Mouse (Mus musculus) heart, embryonic 12.5 days (tissue): ENCODE results near the gene Chl1. TPM values are rescaled to one million over a fixed set of nuclear protein-coding genes. Genes with fewer than 3 reads are reported as not detected.

ENCODE experiments used
- ATAC-seq: fragments of 200-750 bp; cut with Nextera tagmentation; 2 replicates; pipeline ENCODE4 v1.8.0; 2017; ENCODE audit warnings: moderate TSS enrichment, moderate library complexity; ENCODE audit not compliant: insufficient number of reproducible peaks, low FRiP score
- H3K27ac ChIP-seq: fragments of 300-500 bp; sonication (generic); 2 replicates; pipeline ENCODE4 v1.5.1; 2016; ENCODE audit warnings: mild to moderate bottlenecking, moderate library complexity; ENCODE audit not compliant: poor library complexity, severe bottlenecking
- H3K27me3 ChIP-seq: fragments of 300-500 bp; sonication (generic); replicated peaks from 2 replicates; pipeline ENCODE4 v1.6.1; 2016; ENCODE audit warnings: mild to moderate bottlenecking, moderate library complexity
- H3K36me3 ChIP-seq: fragments of 300-500 bp; sonication (generic); 2 replicates; pipeline ENCODE4 v1.6.1; 2016; ENCODE audit warnings: mild to moderate bottlenecking, moderate library complexity
- H3K4me1 ChIP-seq: fragments of 300-500 bp; sonication (generic); replicated peaks from 2 replicates; pipeline ENCODE4 v1.6.1; 2016; ENCODE audit warnings: mild to moderate bottlenecking
- H3K4me2 ChIP-seq: fragments of 300-500 bp; sonication (generic); 2 replicates; pipeline ENCODE4 v1.6.1; 2016; ENCODE audit warnings: mild to moderate bottlenecking, moderate library complexity
- H3K4me3 ChIP-seq: fragments of 300-500 bp; sonication (generic); 2 replicates; pipeline ENCODE4 v1.5.1; 2016; ENCODE audit warnings: mild to moderate bottlenecking
- H3K9ac ChIP-seq: fragments of 300-500 bp; sonication (generic); 2 replicates; pipeline ENCODE4 v1.6.1; 2016; ENCODE audit warnings: mild to moderate bottlenecking, moderate library complexity
- H3K9me3 ChIP-seq: fragments of 300-500 bp; sonication (generic); replicated peaks from 2 replicates; pipeline ENCODE4 v1.6.1; 2016; ENCODE audit warnings: mild to moderate bottlenecking, moderate library complexity
- WGBS: fragments of 180-500 bp; shearing (Covaris S2); methylation state at CpG from one replicate; pipeline ENCODE4 v1.1.7; 2016; 5-methylcytosine and 5-hydroxymethylcytosine counted together
- polyA plus RNA-seq: library from polyadenylated mRNA; unstranded; fragments of >200 nt; fragmentation: Nextera tagmentation; extraction: Ambion mirVana; gene quantifications from 2 replicates; pipeline ENCODE4 v1.2.1, GENCODE M21; 2016

The Chl1 gene
- polyA plus RNA-seq, 1 experiment from 2014 or later, result not detected

- 77% methylated on average over 3 of the region's 3 CpGs for WGBS
- no peak overlapping the region for H3K27ac ChIP-seq
These were observed 196.0 kb downstream of the Chl1 start for GRCm38 (mm10) chr6:103706366-103706765.

GRCm38 (mm10) chr6:103739291-103739690 is 228.9 kb downstream of the Chl1 start:
- Histone ChIP-seq H3K4me3 (no peak overlapping the region), H3K9ac (no peak overlapping the region), H3K4me2 (no peak overlapping the region), H3K27ac (no peak overlapping the region), H3K36me3 (no peaks in the 10 kb centered on the region), H3K27me3 (no peaks in the 10 kb centered on the region), H3K9me3 (no peaks in the 10 kb centered on the region), H3K4me1 (no peaks in the 10 kb centered on the region)
- ATAC-seq, result no peak

More at GRCm38 (mm10) chr6:103706366-103706765, 196.0 kb downstream of the Chl1 start:
- Histone ChIP-seq H3K4me1 (no peaks in the 10 kb centered on the region), H3K4me2 (no peak overlapping the region), H3K9ac (no peak overlapping the region), H3K4me3 (no peak overlapping the region), H3K36me3 (no peaks in the 10 kb centered on the region), H3K9me3 (no peaks in the 10 kb centered on the region), H3K27me3 (no peaks in the 10 kb centered on the region)
- no peak for ATAC-seq

GRCm38 (mm10) chr6:103742784-103743183 is 232.4 kb downstream of the Chl1 start:
- 57% methylated on average over 3 of the region's 3 CpGs for whole genome bisulfite sequencing
- Histone ChIP-seq H3K4me2 (no peak overlapping the region), H3K4me1 (no peaks in the 10 kb centered on the region), H3K9ac (no peak overlapping the region), H3K27me3 (no peaks in the 10 kb centered on the region), H3K36me3 (no peaks in the 10 kb centered on the region), H3K4me3 (no peak overlapping the region), H3K27ac (no peak overlapping the region), H3K9me3 (no peaks in the 10 kb centered on the region)
- no peak for ATAC-seq

GRCm38 (mm10) chr6:103746103-103746502 is 235.7 kb downstream of the Chl1 start:
- WGBS, result 21% methylated on average over 4 of the region's 4 CpGs
- no peak overlapping the region for H3K4me2 ChIP-seq
- no peaks in the 10 kb centered on the region for H3K27me3 ChIP-seq
- H3K9me3 ChIP-seq, result no peaks in the 10 kb centered on the region
- H3K4me3 ChIP-seq, result no peak overlapping the region
- no peak overlapping the region for H3K27ac ChIP-seq
- no peaks in the 10 kb centered on the region for H3K4me1 ChIP-seq
- H3K9ac ChIP-seq, result no peak overlapping the region
- ATAC-seq, result no peak
- no peaks in the 10 kb centered on the region for H3K36me3 ChIP-seq

- 60% methylated on average over 16 of the region's 16 CpGs for WGBS
These were observed 238.9 kb downstream of the Chl1 start for GRCm38 (mm10) chr6:103749122-103749773.

GRCm38 (mm10) chr6:103753891-103754290 is 243.5 kb downstream of the Chl1 start:
- Histone ChIP-seq H3K9ac (no peak overlapping the region), H3K9me3 (peaks cover 8% of the 10 kb centered on the region; the same call in 1 of the 2 replicates), H3K4me1 (no peaks in the 10 kb centered on the region), H3K27me3 (no peaks in the 10 kb centered on the region), H3K27ac (no peak overlapping the region), H3K4me3 (no peak overlapping the region), H3K4me2 (no peak overlapping the region), H3K36me3 (no peaks in the 10 kb centered on the region)
- WGBS, result 60% methylated on average over 4 of the region's 4 CpGs
- ATAC-seq, result no peak

More at GRCm38 (mm10) chr6:103749122-103749773, 238.9 kb downstream of the Chl1 start:
- H3K9me3 ChIP-seq, result peaks cover 8% of the 10 kb centered on the region; the same call in 1 of the 2 replicates
- no peak overlapping the region for H3K4me3 ChIP-seq
- no peaks in the 10 kb centered on the region for H3K27me3 ChIP-seq
- H3K4me1 ChIP-seq, result no peaks in the 10 kb centered on the region
- no peaks in the 10 kb centered on the region for H3K36me3 ChIP-seq
- H3K4me2 ChIP-seq, result no peak overlapping the region
- H3K27ac ChIP-seq, result no peak overlapping the region
- no peak overlapping the region for H3K9ac ChIP-seq
- no peak for ATAC-seq

GRCm38 (mm10) chr6:103766830-103767229 is 256.4 kb downstream of the Chl1 start:
- WGBS, result 70% methylated on average over 3 of the region's 3 CpGs
- H3K4me1 ChIP-seq, result no peaks in the 10 kb centered on the region
- no peak overlapping the region for H3K4me2 ChIP-seq
- no peak overlapping the region for H3K27ac ChIP-seq
- no peaks in the 10 kb centered on the region for H3K27me3 ChIP-seq
- H3K4me3 ChIP-seq, result no peak overlapping the region
- H3K36me3 ChIP-seq, result no peaks in the 10 kb centered on the region
- H3K9me3 ChIP-seq, result 0 out of 2 replicates have a peak, but pooled peaks cover 7% of the 10 kb centered on the region
- H3K9ac ChIP-seq, result no peak overlapping the region
- no peak for ATAC-seq

GRCm38 (mm10) chr6:103781058-103781457 is 270.7 kb downstream of the Chl1 start:
- H3K27me3 ChIP-seq, result no peaks in the 10 kb centered on the region
- H3K27ac ChIP-seq, result no peak overlapping the region
- no peaks in the 10 kb centered on the region for H3K36me3 ChIP-seq
- no peak overlapping the region for H3K9ac ChIP-seq
- 0 out of 2 replicates have a peak, but pooled peaks cover 3% of the 10 kb centered on the region for H3K9me3 ChIP-seq
- 76% methylated on average over 5 of the region's 5 CpGs for WGBS
- H3K4me2 ChIP-seq, result no peak overlapping the region
- no peaks in the 10 kb centered on the region for H3K4me1 ChIP-seq
- H3K4me3 ChIP-seq, result no peak overlapping the region
- no peak for ATAC-seq

GRCm38 (mm10) chr6:103791077-103791632 is 280.8 kb downstream of the Chl1 start:
- no peak overlapping the region for H3K9ac ChIP-seq
- ATAC-seq, result no peak
- no peaks in the 10 kb centered on the region for H3K36me3 ChIP-seq
- H3K27ac ChIP-seq, result no peak overlapping the region
- no peaks in the 10 kb centered on the region for H3K9me3 ChIP-seq
- 62% methylated on average over 2 of the region's 2 CpGs for WGBS
- H3K27me3 ChIP-seq, result no peaks in the 10 kb centered on the region
- H3K4me3 ChIP-seq, result no peak overlapping the region
- no peak overlapping the region for H3K4me2 ChIP-seq
- no peaks in the 10 kb centered on the region for H3K4me1 ChIP-seq

- no peak overlapping the region for H3K4me2 ChIP-seq
- no peaks in the 10 kb centered on the region for H3K9me3 ChIP-seq
- H3K36me3 ChIP-seq, result no peaks in the 10 kb centered on the region
- 73% methylated on average over 1 of the region's 1 CpGs for WGBS
- H3K27me3 ChIP-seq, result no peaks in the 10 kb centered on the region
- no peak for ATAC-seq
- no peak overlapping the region for H3K9ac ChIP-seq
- H3K4me3 ChIP-seq, result no peak overlapping the region
- no peak overlapping the region for H3K27ac ChIP-seq
- H3K4me1 ChIP-seq, result no peaks in the 10 kb centered on the region
These were observed 284.9 kb downstream of the Chl1 start for GRCm38 (mm10) chr6:103795241-103795640.
